Mouse (Mus musculus): Measurements from ENCODE around the gene D7Ertd443e. TPM values are rescaled to one million over a fixed set of nuclear protein-coding genes. Genes with fewer than 3 reads are reported as not detected.

The D7Ertd443e gene
- polyA plus RNA-seq, 1 experiment from 2014 or later: not detected

- H3K36me3 ChIP-seq (replicated peaks; ENCODE audit: insufficient read depth, low read length): no peaks in the 10 kb centered on the region
- 71% methylated on average over 4 of the region's 4 CpGs for WGBS (ENCODE audit: insufficient replicate concordance)
- TF ChIP-seq CTCF (IDR thresholded peaks at IDR 0.05; ENCODE audit: low read depth) (no peak), EP300 (IDR thresholded peaks at IDR 0.05; ENCODE audit: low read depth) (no peak)
- no peak overlapping the region for H3K27ac ChIP-seq (ENCODE audit: low read depth)
- no peak overlapping the region for H3K9ac ChIP-seq (replicated peaks)
- no peaks in the 10 kb centered on the region for H3K27me3 ChIP-seq (ENCODE audit: insufficient read depth, low read length)
- ATAC-seq (no peak), DNase-seq (no peak)
- no peaks in the 10 kb centered on the region for H3K4me1 ChIP-seq (ENCODE audit: insufficient read depth)
- no peak overlapping the region for H3K4me3 ChIP-seq (ENCODE audit: low read depth, low read length)
- H3K9me3 ChIP-seq (ENCODE audit: low read length): no peaks in the 10 kb centered on the region
- H3K4me2 ChIP-seq (ENCODE audit: low read depth, low read length): no peak overlapping the region
Measured at GRCm38 (mm10) chr7:134369241-134369640, 16.2 kb downstream of the D7Ertd443e start.

GRCm38 (mm10) chr7:134362257-134362870 is 23.1 kb downstream of the D7Ertd443e start:
- no peaks in the 10 kb centered on the region for H3K9me3 ChIP-seq (ENCODE audit: low read length)
- no peaks in the 10 kb centered on the region for H3K4me1 ChIP-seq (ENCODE audit: insufficient read depth)
- H3K27ac ChIP-seq (ENCODE audit: low read depth): no peak overlapping the region
- H3K27me3 ChIP-seq (ENCODE audit: insufficient read depth, low read length): no peaks in the 10 kb centered on the region
- DNase-seq (no peak), ATAC-seq (no peak)
- H3K36me3 ChIP-seq (replicated peaks; ENCODE audit: insufficient read depth, low read length): no peaks in the 10 kb centered on the region
- WGBS (ENCODE audit: insufficient replicate concordance): 73% methylated on average over 7 of the region's 7 CpGs
- H3K4me3 ChIP-seq (ENCODE audit: low read depth, low read length): no peak overlapping the region
- no peak overlapping the region for H3K4me2 ChIP-seq (ENCODE audit: low read depth, low read length)
- TF ChIP-seq EP300 (IDR thresholded peaks at IDR 0.05; ENCODE audit: low read depth) (no peak), CTCF (IDR thresholded peaks at IDR 0.05; ENCODE audit: low read depth) (no peak)
- no peak overlapping the region for H3K9ac ChIP-seq (replicated peaks)

- no peak for ATAC-seq
- H3K27ac ChIP-seq (ENCODE audit: low read depth): no peak overlapping the region
- H3K27me3 ChIP-seq (ENCODE audit: insufficient read depth, low read length): no peaks in the 10 kb centered on the region
- no peak overlapping the region for H3K9ac ChIP-seq (replicated peaks)
- H3K4me2 ChIP-seq (ENCODE audit: low read depth, low read length): no peak overlapping the region
- H3K4me3 ChIP-seq (ENCODE audit: low read depth, low read length): no peak overlapping the region
- TF ChIP-seq EP300 (IDR thresholded peaks at IDR 0.05; ENCODE audit: low read depth) (no peak), CTCF (IDR thresholded peaks at IDR 0.05; ENCODE audit: low read depth) (peak; percentile 71)
- 22% methylated on average over 6 of the region's 6 CpGs for WGBS (ENCODE audit: insufficient replicate concordance)
- no peaks in the 10 kb centered on the region for H3K9me3 ChIP-seq (ENCODE audit: low read length)
- DNase-seq: peak; percentile 23
- no peaks in the 10 kb centered on the region for H3K36me3 ChIP-seq (replicated peaks; ENCODE audit: insufficient read depth, low read length)
- no peaks in the 10 kb centered on the region for H3K4me1 ChIP-seq (ENCODE audit: insufficient read depth)
Measured at GRCm38 (mm10) chr7:134348825-134349224, 36.6 kb downstream of the D7Ertd443e start.

GRCm38 (mm10) chr7:134342202-134342601 is 43.3 kb downstream of the D7Ertd443e start:
- no peak for TF ChIP-seq CTCF (IDR thresholded peaks at IDR 0.05; ENCODE audit: low read depth)
- no peak for TF ChIP-seq EP300 (IDR thresholded peaks at IDR 0.05; ENCODE audit: low read depth)
- H3K4me1 ChIP-seq (ENCODE audit: insufficient read depth): no peaks in the 10 kb centered on the region
- no peaks in the 10 kb centered on the region for H3K9me3 ChIP-seq (ENCODE audit: low read length)
- ATAC-seq (no peak), DNase-seq (no peak)
- 67% methylated on average over 2 of the region's 2 CpGs for WGBS (ENCODE audit: insufficient replicate concordance)
- no peaks in the 10 kb centered on the region for H3K36me3 ChIP-seq (replicated peaks; ENCODE audit: insufficient read depth, low read length)
- no peak overlapping the region for H3K4me3 ChIP-seq (ENCODE audit: low read depth, low read length)
- H3K9ac ChIP-seq (replicated peaks): no peak overlapping the region
- H3K4me2 ChIP-seq (ENCODE audit: low read depth, low read length): no peak overlapping the region
- no peak overlapping the region for H3K27ac ChIP-seq (ENCODE audit: low read depth)
- no peaks in the 10 kb centered on the region for H3K27me3 ChIP-seq (ENCODE audit: insufficient read depth, low read length)

- no peak overlapping the region for H3K4me3 ChIP-seq (ENCODE audit: low read depth, low read length)
- no peak overlapping the region for H3K9ac ChIP-seq (replicated peaks)
- H3K36me3 ChIP-seq (replicated peaks; ENCODE audit: insufficient read depth, low read length): no peaks in the 10 kb centered on the region
- no peak overlapping the region for H3K27ac ChIP-seq (ENCODE audit: low read depth)
- WGBS (ENCODE audit: insufficient replicate concordance): 60% methylated on average over 3 of the region's 3 CpGs
- no peaks in the 10 kb centered on the region for H3K27me3 ChIP-seq (ENCODE audit: insufficient read depth, low read length)
- ATAC-seq (no peak), DNase-seq (no peak)
- H3K4me1 ChIP-seq (ENCODE audit: insufficient read depth): no peaks in the 10 kb centered on the region
- no peaks in the 10 kb centered on the region for H3K9me3 ChIP-seq (ENCODE audit: low read length)
- H3K4me2 ChIP-seq (ENCODE audit: low read depth, low read length): no peak overlapping the region
- TF ChIP-seq CTCF (IDR thresholded peaks at IDR 0.05; ENCODE audit: low read depth) (no peak), EP300 (IDR thresholded peaks at IDR 0.05; ENCODE audit: low read depth) (no peak)
Measured at GRCm38 (mm10) chr7:134335951-134336350, 49.5 kb downstream of the D7Ertd443e start.

GRCm38 (mm10) chr7:134320979-134321378 is 64.5 kb downstream of the D7Ertd443e start:
- H3K4me1 ChIP-seq (ENCODE audit: insufficient read depth): no peaks in the 10 kb centered on the region
- H3K27me3 ChIP-seq (ENCODE audit: insufficient read depth, low read length): no peaks in the 10 kb centered on the region
- H3K27ac ChIP-seq (ENCODE audit: low read depth): no peak overlapping the region
- H3K9ac ChIP-seq (replicated peaks): no peak overlapping the region
- no peaks in the 10 kb centered on the region for H3K36me3 ChIP-seq (replicated peaks; ENCODE audit: insufficient read depth, low read length)
- H3K4me2 ChIP-seq (ENCODE audit: low read depth, low read length): no peak overlapping the region
- H3K4me3 ChIP-seq (ENCODE audit: low read depth, low read length): no peak overlapping the region
- DNase-seq: no peak
- 83% methylated on average over 10 of the region's 10 CpGs for WGBS (ENCODE audit: insufficient replicate concordance)
- no peak for ATAC-seq
- no peaks in the 10 kb centered on the region for H3K9me3 ChIP-seq (ENCODE audit: low read length)
- no peak for TF ChIP-seq CTCF (IDR thresholded peaks at IDR 0.05; ENCODE audit: low read depth)
- TF ChIP-seq EP300 (IDR thresholded peaks at IDR 0.05; ENCODE audit: low read depth): no peak

All from liver, postnatal 0 days (tissue).